Mouse (Mus musculus) heart, adult 8-10 months (tissue): ENCODE measurements around the gene Cuedc1. TPM values are rescaled to one million over a fixed set of nuclear protein-coding genes. Genes with fewer than 3 reads are reported as not detected.

Source experiments
- DNase-seq: peaks from one replicate; pipeline ENCODE4 v3.0.0; 2022; ENCODE audit warnings: low spot score
- total RNA-seq, 4 experiments: library from RNA; stranded (reverse); gene quantifications; 2 replicates each; pipeline ENCODE4 v1.2.4; 2022

The Cuedc1 gene
- total RNA-seq, 4 experiments from 2014 or later = 47.5 to 55.7 (median 51.0) TPM

GRCm38 (mm10) chr11:88086737-88087627 is 10.9 kb upstream of the Cuedc1 start:
- peak; percentile 89 for DNase-seq

- DNase-seq = no peak
Observed at GRCm38 (mm10) chr11:88089150-88089549, 8.7 kb upstream of the Cuedc1 start.

- DNase-seq = no peak
Observed at GRCm38 (mm10) chr11:88090293-88090692, 7.6 kb upstream of the Cuedc1 start.

- DNase-seq = no peak
Observed at GRCm38 (mm10) chr11:88091949-88092348, 5.9 kb upstream of the Cuedc1 start.

- no peak for DNase-seq
Observed at GRCm38 (mm10) chr11:88097173-88097572, 685 bp upstream of the Cuedc1 start.

GRCm38 (mm10) chr11:88098787-88099598 is 1.1 kb downstream of the Cuedc1 start:
- DNase-seq = no peak

GRCm38 (mm10) chr11:88099599-88100023 is 1.8 kb downstream of the Cuedc1 start:
- DNase-seq = peak; percentile 89

GRCm38 (mm10) chr11:88100170-88100569 is 2.3 kb downstream of the Cuedc1 start:
- DNase-seq = no peak

- no peak for DNase-seq
Observed at GRCm38 (mm10) chr11:88103214-88103941, 5.5 kb downstream of the Cuedc1 start.

GRCm38 (mm10) chr11:88105494-88106291 is 7.8 kb downstream of the Cuedc1 start:
- DNase-seq = no peak

GRCm38 (mm10) chr11:88106292-88106554 is 8.4 kb downstream of the Cuedc1 start:
- no peak for DNase-seq

GRCm38 (mm10) chr11:88107365-88107764 is 9.5 kb downstream of the Cuedc1 start:
- no peak for DNase-seq

- no peak for DNase-seq
Observed at GRCm38 (mm10) chr11:88110031-88110594, 12.3 kb downstream of the Cuedc1 start.

GRCm38 (mm10) chr11:88112078-88112477 is 14.2 kb downstream of the Cuedc1 start:
- no peak for DNase-seq

- DNase-seq = no peak
Observed at GRCm38 (mm10) chr11:88112677-88113333, 14.9 kb downstream of the Cuedc1 start.

- peak; percentile 73 for DNase-seq
Observed at GRCm38 (mm10) chr11:88113543-88114271, 15.8 kb downstream of the Cuedc1 start.

- DNase-seq = peak; percentile 79
Observed at GRCm38 (mm10) chr11:88114871-88115301, 17.0 kb downstream of the Cuedc1 start.

GRCm38 (mm10) chr11:88116568-88116967 is 18.7 kb downstream of the Cuedc1 start:
- DNase-seq = no peak

GRCm38 (mm10) chr11:88117356-88118090 is 19.7 kb downstream of the Cuedc1 start:
- DNase-seq = peak; percentile 87
